ENCODE assay signal across 7 mouse cellular contexts in the genomic region with DNA sequence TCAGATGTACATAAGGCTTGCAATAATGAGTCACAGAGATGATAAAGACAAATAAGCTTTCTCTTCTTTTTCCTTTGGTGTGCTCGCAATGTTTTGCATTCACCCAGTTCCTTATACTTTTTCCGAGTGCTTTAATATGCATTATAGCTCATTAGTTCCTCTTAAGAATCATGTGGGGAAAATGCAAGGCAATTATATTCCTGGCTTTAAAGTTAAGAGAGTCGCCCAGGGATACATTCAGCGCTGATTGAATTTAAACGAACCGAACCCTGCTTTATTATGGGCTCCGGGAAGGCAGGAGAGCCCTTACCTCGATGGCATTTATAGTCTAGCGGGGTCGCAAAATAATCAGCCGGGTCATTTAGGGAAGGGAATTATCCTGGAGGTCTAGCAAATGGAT. TPM values are rescaled to one million over a fixed set of nuclear protein-coding genes. Genes with fewer than 3 reads are reported as not detected.
DNase-seq lines count a peak whose midpoint lies in the region; ATAC-seq and TF ChIP-seq lines count a peak whose summit lies in the region.

No protein-coding gene starts in this region.

- H3K9me3 ChIP-seq in lung, postnatal 0 days (ENCODE audit: low read length) = no peaks in the 10 kb centered on the region
- no peaks in the 10 kb centered on the region for H3K9me3 ChIP-seq in forebrain, embryonic 11.5 days (ENCODE audit: control insufficient read depth, low read length)
- no peaks in the 10 kb centered on the region for H3K9me3 ChIP-seq in limb, embryonic 10.5 days (replicated peaks)

- WGBS in lung, postnatal 0 days = 21% methylated on average over 11 of the region's 11 CpGs
- 15% methylated on average over 11 of the region's 11 CpGs for WGBS in forebrain, embryonic 11.5 days
- WGBS in limb, embryonic 10.5 days = 17% methylated on average over 11 of the region's 11 CpGs
- WGBS in small intestine, adult 2 months = 14% methylated on average over 11 of the region's 11 CpGs

- no peak overlapping the region for H3K27ac ChIP-seq in lung, postnatal 0 days (ENCODE audit: low read length)
- H3K27ac ChIP-seq in forebrain, embryonic 11.5 days (ENCODE audit: low read depth, low read length) = no peak overlapping the region; the same call in 1 of the 2 replicates
- H3K27ac ChIP-seq in limb, embryonic 10.5 days = peak overlapping the region; percentile 88
- 0 out of 2 replicates have a peak overlapping the region, but pooled peaks have one; percentile 20 for H3K27ac ChIP-seq in small intestine, adult 2 months (ENCODE audit: insufficient read depth, low read depth, low read length)

- TF ChIP-seq CTCF in lung, postnatal 0 days (IDR thresholded peaks at IDR 0.05) = no peak
- no peak for TF ChIP-seq CTCF in small intestine, adult 2 months (IDR thresholded peaks at IDR 0.05; ENCODE audit: extremely low read depth, insufficient read length, insufficient replicate concordance, low read depth, low read length)

- H3K4me1 ChIP-seq in lung, postnatal 0 days (ENCODE audit: insufficient read depth, low read depth, low read length) = peaks cover 2% of the 10 kb centered on the region; the same call in 1 of the 2 replicates
- peaks cover 6% of the 10 kb centered on the region; the same call in 1 of the 2 replicates for H3K4me1 ChIP-seq in forebrain, embryonic 11.5 days (replicated peaks; ENCODE audit: control insufficient read depth, insufficient read depth, low read length)
- peaks cover 16% of the 10 kb centered on the region for H3K4me1 ChIP-seq in limb, embryonic 10.5 days
- H3K4me1 ChIP-seq in small intestine, adult 2 months (ENCODE audit: control insufficient read depth, insufficient read depth, insufficient read length, low read length) = peaks cover 12% of the 10 kb centered on the region; the same call in 1 of the 2 replicates

- TF ChIP-seq POLR2A in small intestine, adult 2 months (IDR thresholded peaks at IDR 0.05; ENCODE audit: low read depth, low read length) = no peak

- no peak overlapping the region for H3K9ac ChIP-seq in lung, postnatal 0 days (replicated peaks; ENCODE audit: low read depth)
- H3K9ac ChIP-seq in forebrain, embryonic 11.5 days (ENCODE audit: low read length) = peak overlapping the region; percentile 74

- H3K36me3 ChIP-seq in lung, postnatal 0 days (ENCODE audit: insufficient read depth, low read length) = no peaks in the 10 kb centered on the region
- no peaks in the 10 kb centered on the region for H3K36me3 ChIP-seq in forebrain, embryonic 11.5 days (ENCODE audit: control insufficient read depth, insufficient read depth, low read length)
- H3K36me3 ChIP-seq in limb, embryonic 10.5 days = no peaks in the 10 kb centered on the region
- no peaks in the 10 kb centered on the region for H3K36me3 ChIP-seq in small intestine, adult 2 months (ENCODE audit: control insufficient read depth, insufficient read depth, low read length)

- DNase-seq in lung, postnatal 0 days (ENCODE audit: low spot score) = no peak
- no peak for DNase-seq in lung, postnatal 14 days
- DNase-seq in forebrain, embryonic 11.5 days (ENCODE audit: low spot score) = no peak
- no peak for DNase-seq in limb, embryonic 10.5 days (ENCODE audit: low spot score)
- no peak for DNase-seq in urinary bladder, postnatal 25 days (ENCODE audit: low spot score)
- DNase-seq in layer of hippocampus, adult 9-11 months = no peak

- TF ChIP-seq EP300 in lung, postnatal 0 days (IDR thresholded peaks at IDR 0.05) = no peak

- ATAC-seq in lung, postnatal 0 days = no peak
- ATAC-seq in forebrain, embryonic 11.5 days (replicated peaks; ENCODE audit: low FRiP score) = peak; percentile 28; the same call in 1 of the 2 replicates

- H3K27me3 ChIP-seq in lung, postnatal 0 days (replicated peaks; ENCODE audit: insufficient read depth, low read length) = no peaks in the 10 kb centered on the region
- no peaks in the 10 kb centered on the region for H3K27me3 ChIP-seq in forebrain, embryonic 11.5 days (ENCODE audit: control insufficient read depth, insufficient read depth, low read length)
- peaks cover 4% of the 10 kb centered on the region for H3K27me3 ChIP-seq in limb, embryonic 10.5 days (ENCODE audit: low read depth, poor library complexity, severe bottlenecking)
- H3K27me3 ChIP-seq in small intestine, adult 2 months (ENCODE audit: control insufficient read depth, insufficient read depth, low read length) = no peaks in the 10 kb centered on the region

- H3K4me2 ChIP-seq in lung, postnatal 0 days (replicated peaks; ENCODE audit: low read depth, low read length) = peak overlapping the region; percentile 96
- peak overlapping the region; percentile 82 for H3K4me2 ChIP-seq in forebrain, embryonic 11.5 days (ENCODE audit: low read depth, low read length, severe bottlenecking)

- H3K4me3 ChIP-seq in lung, postnatal 0 days (ENCODE audit: low read depth, low read length) = peak overlapping the region; percentile 45
- H3K4me3 ChIP-seq in forebrain, embryonic 11.5 days (ENCODE audit: low read depth, low read length) = peak overlapping the region; percentile 38
- peak overlapping the region; percentile 66 for H3K4me3 ChIP-seq in limb, embryonic 10.5 days
- H3K4me3 ChIP-seq in small intestine, adult 2 months (ENCODE audit: low read depth, low read length) = peak overlapping the region; percentile 63

RNA-seq across cellular contexts. Expression of a gene that starts 10.8 kb away (rescaled TPM):
- polyA plus RNA-seq in lung, postnatal 0 days (2015; fragmentation: Nextera tagmentation; extraction: Ambion mirVana) = 0.42 and 0.97 TPM in 2 replicates
- 0.21 TPM in 1 of 2 replicates, not detected in the other for polyA plus RNA-seq in forebrain, embryonic 11.5 days (2014; fragmentation: Nextera tagmentation; extraction: Ambion mirVana)
- polyA plus RNA-seq in limb, embryonic 10.5 days (2016; fragmentation: Nextera tagmentation; extraction: Ambion mirVana) = 0.21 TPM in 1 of 2 replicates, not detected in the other
- polyA plus RNA-seq in small intestine, adult 2 months (2012; rRNA removed) = 0.05 and 0.06 TPM in 2 replicates

Comparison
In these comparisons a context has a peak if more than half of its experiments do, and no peak if none do; other contexts are left out.
1. H3K27ac ChIP-seq: peak in limb, embryonic 10.5 days (single experiment) and small intestine, adult 2 months (single experiment); none in lung, postnatal 0 days (single experiment) and forebrain, embryonic 11.5 days (single experiment).
2. Peak in every context shown above with its lines, with median percentiles within 50 percentile points of each other: H3K4me3 ChIP-seq.